In genomic region chr10:83359451-83359850, GRCm38 (mm10) we compare ENCODE assay signal across 8 mouse cellular contexts. TPM values are rescaled to one million over a fixed set of nuclear protein-coding genes. Genes with fewer than 3 reads are reported as not detected.
DNase-seq lines count a peak whose midpoint lies in the region; ATAC-seq and TF ChIP-seq lines count a peak whose summit lies in the region.

No protein-coding gene starts in this region.

- intact Hi-C loops in heart, postnatal 25 days (cut with DNase I), result loop anchor here (5.0 to 10.0 kb wide), 2 partner anchors 375 to 452 kb away; partner anchors contain the start of gene Chst11

- H3K27ac ChIP-seq in heart, postnatal 0 days (ENCODE audit: low read depth), result peak overlapping the region; percentile 73
- peak overlapping the region; percentile 66; the same call in 1 of the 2 replicates for H3K27ac ChIP-seq in embryonic facial prominence, embryonic 13.5 days
- peak overlapping the region; percentile 63 for H3K27ac ChIP-seq in kidney, embryonic 16.5 days (ENCODE audit: low read length)

- H3K4me3 ChIP-seq in heart, postnatal 0 days (ENCODE audit: low read depth, low read length), result peak overlapping the region; percentile 87
- peak overlapping the region; percentile 93 for H3K4me3 ChIP-seq in embryonic facial prominence, embryonic 13.5 days
- peak overlapping the region; percentile 96 for H3K4me3 ChIP-seq in kidney, embryonic 16.5 days (ENCODE audit: low read length)
- peak overlapping the region; percentile 81 for H3K4me3 ChIP-seq in myocyte

- DNase-seq in heart, postnatal 0 days (ENCODE audit: low spot score), result no peak
- no peak for DNase-seq in heart, postnatal 25 days (ENCODE audit: low spot score)
- DNase-seq in layer of hippocampus, adult 11-12 months (ENCODE audit: low spot score), result no peak
- DNase-seq in urinary bladder, adult 2 months (ENCODE audit: low spot score), result no peak
- no peak for DNase-seq in adrenal gland, adult 18-20 months (ENCODE audit: low spot score in 2 of 2)

- ATAC-seq in heart, postnatal 0 days (ENCODE audit: insufficient read depth, low read depth), result no peak
- no peak for ATAC-seq in embryonic facial prominence, embryonic 13.5 days (ENCODE audit: insufficient number of reproducible peaks, insufficient read depth, low FRiP score, low TSS enrichment, low read depth)
- peak; percentile 18; the same call in 1 of the 2 replicates for ATAC-seq in kidney, embryonic 16.5 days (ENCODE audit: low FRiP score, low TSS enrichment)

- H3K9me3 ChIP-seq in heart, postnatal 0 days (replicated peaks; ENCODE audit: control insufficient read depth, low read length), result no peaks in the 10 kb centered on the region
- H3K9me3 ChIP-seq in embryonic facial prominence, embryonic 13.5 days, result no peaks in the 10 kb centered on the region
- H3K9me3 ChIP-seq in kidney, embryonic 16.5 days (ENCODE audit: low read length), result no peaks in the 10 kb centered on the region

- TF ChIP-seq CTCF in heart, postnatal 0 days (IDR thresholded peaks at IDR 0.05; ENCODE audit: low read depth), result no peak

- peak overlapping the region; percentile 99 for H3K4me2 ChIP-seq in heart, postnatal 0 days (ENCODE audit: low read depth, low read length)
- H3K4me2 ChIP-seq in embryonic facial prominence, embryonic 13.5 days, result peak overlapping the region; percentile 82
- H3K4me2 ChIP-seq in kidney, embryonic 16.5 days (replicated peaks; ENCODE audit: low read depth, low read length), result peak overlapping the region; percentile 72
- peak overlapping the region; percentile 88 for H3K4me2 ChIP-seq in myocyte (ENCODE audit: low read depth)

- 84% methylated on average over 4 of the region's 4 CpGs for WGBS in heart, postnatal 0 days
- 88% methylated on average over 4 of the region's 4 CpGs for WGBS in embryonic facial prominence, embryonic 13.5 days
- WGBS in kidney, embryonic 16.5 days, result 83% methylated on average over 4 of the region's 4 CpGs

- no peak for TF ChIP-seq POLR2A in myocyte (IDR thresholded peaks at IDR 0.05; ENCODE audit: insufficient read length, low read depth)

- no peak for TF ChIP-seq EP300 in heart, postnatal 0 days (IDR thresholded peaks at IDR 0.05; ENCODE audit: low read depth)

- H3K36me3 ChIP-seq in heart, postnatal 0 days (replicated peaks; ENCODE audit: control insufficient read depth, insufficient read depth, low read length), result peaks cover 17% of the 10 kb centered on the region
- H3K36me3 ChIP-seq in embryonic facial prominence, embryonic 13.5 days, result peaks cover 22% of the 10 kb centered on the region
- H3K36me3 ChIP-seq in kidney, embryonic 16.5 days (ENCODE audit: insufficient read depth, low read length), result 0 out of 2 replicates have a peak, but pooled peaks cover 15% of the 10 kb centered on the region
- peaks cover 17% of the 10 kb centered on the region for H3K36me3 ChIP-seq in myocyte (ENCODE audit: control insufficient read depth, insufficient read depth)

- no peaks in the 10 kb centered on the region for H3K27me3 ChIP-seq in heart, postnatal 0 days (ENCODE audit: control insufficient read depth, insufficient read depth, low read length)
- no peaks in the 10 kb centered on the region for H3K27me3 ChIP-seq in embryonic facial prominence, embryonic 13.5 days
- no peaks in the 10 kb centered on the region for H3K27me3 ChIP-seq in kidney, embryonic 16.5 days (ENCODE audit: insufficient read depth, low read length)
- no peaks in the 10 kb centered on the region for H3K27me3 ChIP-seq in myocyte (ENCODE audit: control insufficient read depth, insufficient read depth, insufficient read length)

- peak overlapping the region; percentile 61 for H3ac ChIP-seq in myocyte (ENCODE audit: control insufficient read depth, insufficient read length)

- no peak overlapping the region for H3K9ac ChIP-seq in heart, postnatal 0 days (replicated peaks; ENCODE audit: low read depth, low read length)
- 0 out of 2 replicates have a peak overlapping the region, but pooled peaks have one; percentile 40 for H3K9ac ChIP-seq in embryonic facial prominence, embryonic 13.5 days
- peak overlapping the region; percentile 50 for H3K9ac ChIP-seq in kidney, embryonic 16.5 days (replicated peaks; ENCODE audit: low read length)

- peaks cover 22% of the 10 kb centered on the region for H3K79me2 ChIP-seq in myocyte (ENCODE audit: control insufficient read depth, insufficient read depth)

- peaks cover 13% of the 10 kb centered on the region for H3K4me1 ChIP-seq in heart, postnatal 0 days (ENCODE audit: control insufficient read depth, insufficient read depth)
- H3K4me1 ChIP-seq in embryonic facial prominence, embryonic 13.5 days, result peaks cover 21% of the 10 kb centered on the region
- H3K4me1 ChIP-seq in kidney, embryonic 16.5 days (ENCODE audit: insufficient read depth, low read length), result peaks cover 12% of the 10 kb centered on the region

TF ChIP-seq in myocyte, 11 proteins besides CTCF, POLR2A, EP300 and RAD21:
- no peak for TF ChIP-seq E2F4 (IDR thresholded peaks at IDR 0.05; ENCODE audit: insufficient read depth)
- no peak for TF ChIP-seq TCF12 (IDR thresholded peaks at IDR 0.05; ENCODE audit: insufficient read depth, poor library complexity, severe bottlenecking)
- TF ChIP-seq SRF (IDR thresholded peaks at IDR 0.05; ENCODE audit: control insufficient read depth, insufficient read length, low read depth), result no peak
- TF ChIP-seq MYOD1 (IDR thresholded peaks at IDR 0.05; ENCODE audit: control insufficient read depth in 1 of 3, insufficient read length in 2 of 3, low read depth in 2 of 3), result no peak
- TF ChIP-seq POLR2AphosphoS2 (IDR thresholded peaks at IDR 0.05; ENCODE audit: insufficient read length, low read depth), result no peak
- TF ChIP-seq MYOG (IDR thresholded peaks at IDR 0.05; ENCODE audit: control insufficient read depth in 1 of 3, insufficient read depth in 1 of 3, insufficient read length in 2 of 3, low read depth in 2 of 3), result no peak
- TF ChIP-seq TCF3 (IDR thresholded peaks at IDR 0.05; ENCODE audit: insufficient read length, low read depth), result no peak
- TF ChIP-seq REST (IDR thresholded peaks at IDR 0.05; ENCODE audit: insufficient read depth, insufficient read length), result no peak
- no peak for TF ChIP-seq MAX (IDR thresholded peaks at IDR 0.05; ENCODE audit: low read depth)
- TF ChIP-seq USF1 (IDR thresholded peaks at IDR 0.05; ENCODE audit: low read depth), result no peak
- no peak for TF ChIP-seq CEBPB (IDR thresholded peaks at IDR 0.05; ENCODE audit: insufficient read depth, poor library complexity, severe bottlenecking)

RNA-seq across cellular contexts. Expression of gene D10Wsu102e, which starts 0.6 kb away (rescaled TPM):
- total RNA-seq in heart, postnatal 0 days (2014; rRNA removed; ENCODE audit: low replicate concordance), result 0.81 and 0.88 TPM in 2 replicates
- polyA plus RNA-seq in heart, postnatal 0 days (2015; fragmentation: Nextera tagmentation; extraction: Ambion mirVana), result 0.16 and 0.18 TPM in 2 replicates
- under 1 TPM; 0.42 to 0.62 TPM for total RNA-seq in heart, postnatal 25 days (2021)
- polyA plus RNA-seq in embryonic facial prominence, embryonic 13.5 days (2015; fragmentation: Nextera tagmentation; extraction: Ambion mirVana), result 0.81 and 0.83 TPM in 2 replicates
- polyA plus RNA-seq in kidney, embryonic 16.5 days (2015; fragmentation: Nextera tagmentation; extraction: Ambion mirVana), result 0.81 and 0.86 TPM in 2 replicates
- polyA plus RNA-seq in myocyte (2012; fragmentation: generic; extraction: Trizol), result 0.50 TPM
- polyA plus RNA-seq in urinary bladder, adult 2 months (2012; rRNA removed), result 0.33 and 0.44 TPM in 2 replicates
- total RNA-seq in adrenal gland, adult 18-20 months (2021), result under 1 TPM; 0.73 to 0.74 TPM

RNA-seq across cellular contexts. Expression of gene Slc41a2, which starts 21.8 kb away (rescaled TPM):
- total RNA-seq in heart, postnatal 0 days (2014; rRNA removed; ENCODE audit: low replicate concordance), result 0.43 and 5.6 TPM in 2 replicates
- polyA plus RNA-seq in heart, postnatal 0 days (2015; fragmentation: Nextera tagmentation; extraction: Ambion mirVana), result 0.45 and 0.49 TPM in 2 replicates
- total RNA-seq in heart, postnatal 25 days (2021), result 1 to 10 TPM; 1.5 to 1.6 TPM
- 1.5 TPM in 2 replicates for polyA plus RNA-seq in embryonic facial prominence, embryonic 13.5 days (2015; fragmentation: Nextera tagmentation; extraction: Ambion mirVana)
- 0.52 and 0.63 TPM in 2 replicates for polyA plus RNA-seq in kidney, embryonic 16.5 days (2015; fragmentation: Nextera tagmentation; extraction: Ambion mirVana)
- 5.3 TPM for polyA plus RNA-seq in myocyte (2012; fragmentation: generic; extraction: Trizol)
- polyA plus RNA-seq in urinary bladder, adult 2 months (2012; rRNA removed), result 3.7 and 5.3 TPM in 2 replicates
- total RNA-seq in adrenal gland, adult 18-20 months (2021), result 1 to 10 TPM; 8.3 to 9.6 TPM
